Mouse (Mus musculus): Measurements from ENCODE around the gene Rpl26.

Gene Rpl26

GRCm38 (mm10) chr11:68901351-68902046, at the start of gene Rpl26:
TSS of gene Rpl26 (plus strand) at chr11:68901583.
- peak; percentile 99 for DNase-seq (ENCODE audit: low read depth, low spot score)

GRCm38 (mm10) chr11:68851644-68852485, 49.5 kb upstream of the Rpl26 start:
- no peak for DNase-seq (ENCODE audit: low read depth, low spot score)

GRCm38 (mm10) chr11:68852486-68852901, 48.9 kb upstream of the Rpl26 start:
- DNase-seq (ENCODE audit: low read depth, low spot score) = peak; percentile 81

- DNase-seq (ENCODE audit: low read depth, low spot score) = peak; percentile 98
Measured at GRCm38 (mm10) chr11:68852932-68853409, 48.4 kb upstream of the Rpl26 start.

- DNase-seq (ENCODE audit: low read depth, low spot score) = peak; percentile 83
Measured at GRCm38 (mm10) chr11:68853611-68854401, 47.6 kb upstream of the Rpl26 start.

- no peak for DNase-seq (ENCODE audit: low read depth, low spot score)
Measured at GRCm38 (mm10) chr11:68854621-68855020, 46.8 kb upstream of the Rpl26 start.

GRCm38 (mm10) chr11:68857329-68857728, 44.1 kb upstream of the Rpl26 start:
- no peak for DNase-seq (ENCODE audit: low read depth, low spot score)

GRCm38 (mm10) chr11:68859943-68860593, 41.3 kb upstream of the Rpl26 start:
- peak; percentile 47 for DNase-seq (ENCODE audit: low read depth, low spot score)

GRCm38 (mm10) chr11:68862260-68862659, 39.1 kb upstream of the Rpl26 start:
- no peak for DNase-seq (ENCODE audit: low read depth, low spot score)

- DNase-seq (ENCODE audit: low read depth, low spot score) = peak; percentile 68
Measured at GRCm38 (mm10) chr11:68863631-68864091, 37.7 kb upstream of the Rpl26 start.

GRCm38 (mm10) chr11:68864544-68865189, 36.7 kb upstream of the Rpl26 start:
- DNase-seq (ENCODE audit: low read depth, low spot score) = peak; percentile 78

GRCm38 (mm10) chr11:68871277-68871676, 30.1 kb upstream of the Rpl26 start:
- DNase-seq (ENCODE audit: low read depth, low spot score) = no peak

- DNase-seq (ENCODE audit: low read depth, low spot score) = peak; percentile 84
Measured at GRCm38 (mm10) chr11:68871748-68872147, 29.6 kb upstream of the Rpl26 start, which contains the start of gene Ndel1. TSS of gene Ndel1 (minus strand) at chr11:68871858.

- DNase-seq (ENCODE audit: low read depth, low spot score) = peak; percentile 87
Measured at GRCm38 (mm10) chr11:68874841-68875240, 26.5 kb upstream of the Rpl26 start.

GRCm38 (mm10) chr11:68878811-68879210, 22.6 kb upstream of the Rpl26 start:
- no peak for DNase-seq (ENCODE audit: low read depth, low spot score)

- DNase-seq (ENCODE audit: low read depth, low spot score) = no peak
Measured at GRCm38 (mm10) chr11:68882107-68882506, 19.3 kb upstream of the Rpl26 start.

GRCm38 (mm10) chr11:68883843-68884242, 17.5 kb upstream of the Rpl26 start:
- DNase-seq (ENCODE audit: low read depth, low spot score) = no peak

- no peak for DNase-seq (ENCODE audit: low read depth, low spot score)
Measured at GRCm38 (mm10) chr11:68884368-68884767, 17.0 kb upstream of the Rpl26 start.

GRCm38 (mm10) chr11:68886091-68886490, 15.3 kb upstream of the Rpl26 start:
- DNase-seq (ENCODE audit: low read depth, low spot score) = no peak

- DNase-seq (ENCODE audit: low read depth, low spot score) = no peak
Measured at GRCm38 (mm10) chr11:68888253-68888652, 13.1 kb upstream of the Rpl26 start, which contains the start of gene Rnf222. TSS of gene Rnf222 (plus strand) at chr11:68888553.
